Mouse (Mus musculus): ENCODE measurements at regions not wholly inside any gene's neighbourhood (a gene's known extent, or its start where the extent isn't known, plus 50 kb on each side); places are given as distances from the start of the nearest gene placed in this dataset.

- Histone ChIP-seq H3K27ac (ENCODE audit: insufficient read depth, low read length) (no peak overlapping the region), H3K4me3 (ENCODE audit: insufficient read depth, low read length) (no peak overlapping the region), H3K4me1 (ENCODE audit: control insufficient read depth, insufficient read depth, low read length) (0 out of 2 replicates have a peak, but pooled peaks cover 2% of the 10 kb centered on the region)
- TF ChIP-seq POLR2A (IDR thresholded peaks at IDR 0.05; ENCODE audit: extremely low read depth, insufficient read depth, low read length) (no peak), CTCF (IDR thresholded peaks at IDR 0.05; ENCODE audit: extremely low read depth, insufficient read depth, low read length) (no peak)
These were observed 56.8 kb upstream of the Ivns1abp start for GRCm38 (mm10) chr1:151287451-151287850.

GRCm38 (mm10) chr1:151289061-151289460, 55.2 kb upstream of the Ivns1abp start:
- no peak overlapping the region for H3K27ac ChIP-seq (ENCODE audit: insufficient read depth, low read length)
- H3K4me1 ChIP-seq (ENCODE audit: control insufficient read depth, insufficient read depth, low read length) = 0 out of 2 replicates have a peak, but pooled peaks cover 2% of the 10 kb centered on the region
- no peak overlapping the region for H3K4me3 ChIP-seq (ENCODE audit: insufficient read depth, low read length)
- TF ChIP-seq POLR2A (IDR thresholded peaks at IDR 0.05; ENCODE audit: extremely low read depth, insufficient read depth, low read length) (no peak), CTCF (IDR thresholded peaks at IDR 0.05; ENCODE audit: extremely low read depth, insufficient read depth, low read length) (no peak)

- no peak for TF ChIP-seq POLR2A (IDR thresholded peaks at IDR 0.05; ENCODE audit: extremely low read depth, insufficient read depth, low read length)
- TF ChIP-seq CTCF (IDR thresholded peaks at IDR 0.05; ENCODE audit: extremely low read depth, insufficient read depth, low read length) = no peak
- no peak overlapping the region for H3K27ac ChIP-seq (ENCODE audit: insufficient read depth, low read length)
- H3K4me1 ChIP-seq (ENCODE audit: control insufficient read depth, insufficient read depth, low read length) = 0 out of 2 replicates have a peak, but pooled peaks cover 2% of the 10 kb centered on the region
- no peak overlapping the region for H3K4me3 ChIP-seq (ENCODE audit: insufficient read depth, low read length)
These were observed 54.6 kb upstream of the Ivns1abp start for GRCm38 (mm10) chr1:151289493-151290258.

- no peaks in the 10 kb centered on the region for H3K4me1 ChIP-seq (ENCODE audit: control insufficient read depth, insufficient read depth, low read length)
- no peak overlapping the region for H3K4me3 ChIP-seq (ENCODE audit: insufficient read depth, low read length)
These were observed 50.8 kb upstream of the Ivns1abp start for GRCm38 (mm10) chr1:151293311-151294050.

More at GRCm38 (mm10) chr1:151293311-151294050, 50.8 kb upstream of the Ivns1abp start:
- no peak overlapping the region for H3K27ac ChIP-seq (ENCODE audit: insufficient read depth, low read length)
- TF ChIP-seq POLR2A (IDR thresholded peaks at IDR 0.05; ENCODE audit: extremely low read depth, insufficient read depth, low read length) (no peak), CTCF (IDR thresholded peaks at IDR 0.05; ENCODE audit: extremely low read depth, insufficient read depth, low read length) (no peak)

All from cortical plate, adult 2 months (tissue).